Mouse (Mus musculus) cortical plate, adult 2 months (tissue): ENCODE results near the gene Adh6a. TPM values are rescaled to one million over a fixed set of nuclear protein-coding genes. Genes with fewer than 3 reads are reported as not detected.
"Not testable (repeated sequence)": the region's sequence is repeated elsewhere in the genome, so short reads cannot be mapped to it uniquely, and the experiment has no call there.

ENCODE experiments used
- H3K27ac ChIP-seq: fragments of 200-500 bp; 2 replicates; pipeline ENCODE4 v1.5.1; 2012; ENCODE audit warnings: low read length, control low read depth, inconsistent platforms; ENCODE audit not compliant: insufficient read depth
- H3K4me1 ChIP-seq: fragments of 200-500 bp; 2 replicates; pipeline ENCODE4 v1.6.1; 2011; ENCODE audit warnings: low read length; ENCODE audit not compliant: control insufficient read depth, insufficient read depth
- H3K4me3 ChIP-seq: fragments of 200-500 bp; 2 replicates; pipeline ENCODE4 v1.5.1; 2011; ENCODE audit warnings: mild to moderate bottlenecking, low read length, control low read depth; ENCODE audit not compliant: insufficient read depth
- CTCF ChIP-seq: fragments of 200-500 bp; IDR thresholded peaks from 2 replicates; pipeline ENCODE4 v1.5.1; 2011; ENCODE audit warnings: mild to moderate bottlenecking, control low read depth, low read length; ENCODE audit not compliant: insufficient read depth; ENCODE audit errors: extremely low read depth
- POLR2A ChIP-seq: fragments of 200-500 bp; IDR thresholded peaks from 2 replicates; pipeline ENCODE4 v1.6.1; 2011; ENCODE audit warnings: mild to moderate bottlenecking, low read length, control low read depth; ENCODE audit not compliant: insufficient read depth; ENCODE audit errors: extremely low read depth
- polyA plus RNA-seq: library from polyadenylated mRNA; depleted of rRNA; stranded (reverse); fragments of >200 nt; gene quantifications from 2 replicates; pipeline ENCODE4 v1.2.3, GENCODE M21; 2012; rRNA removed

The Adh6a gene
- polyA plus RNA-seq, 1 experiment, result not detected

DNA sequence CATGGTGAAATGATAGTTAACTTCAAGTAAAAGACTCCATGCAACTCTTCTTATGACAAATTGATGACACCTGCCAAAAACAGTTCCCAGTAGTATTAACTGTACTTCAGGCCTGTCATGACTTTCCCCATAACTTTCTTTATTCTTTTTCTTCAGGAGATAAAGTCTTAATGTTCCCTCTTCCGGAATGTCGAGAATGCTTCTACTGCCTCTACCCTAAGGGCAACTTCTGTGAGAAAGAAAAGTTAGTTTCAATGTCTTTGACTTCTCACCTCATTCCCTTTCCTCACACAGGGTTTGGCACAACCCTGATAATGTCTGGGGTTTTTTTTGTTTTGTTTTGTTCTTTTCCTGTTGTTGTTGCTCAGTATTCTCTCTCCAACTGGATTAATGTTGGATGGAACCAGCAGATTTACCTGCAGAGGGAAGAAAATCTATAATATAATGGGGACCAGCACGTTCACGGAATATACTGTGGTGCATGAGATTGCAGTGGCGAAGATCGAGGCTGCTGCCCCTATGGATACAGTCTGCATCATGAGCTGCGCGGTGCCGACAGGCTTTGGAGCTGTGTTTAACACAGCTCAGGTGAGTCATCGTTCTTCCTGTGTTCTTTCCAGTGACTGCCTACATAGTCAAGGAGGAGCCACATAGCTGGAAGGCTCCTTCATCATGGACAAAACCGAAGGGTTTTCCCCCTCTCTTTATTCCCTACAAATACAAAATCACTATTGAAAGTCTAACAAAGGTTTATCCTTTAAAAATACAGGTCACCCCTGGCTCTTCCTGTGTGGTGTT is 39.1 kb downstream of the Adh6a start:
- Histone ChIP-seq H3K4me3 (no peak overlapping the region), H3K27ac (no peak overlapping the region), H3K4me1 (no peaks in the 10 kb centered on the region)
- TF ChIP-seq POLR2A (no peak), CTCF (no peak)

DNA sequence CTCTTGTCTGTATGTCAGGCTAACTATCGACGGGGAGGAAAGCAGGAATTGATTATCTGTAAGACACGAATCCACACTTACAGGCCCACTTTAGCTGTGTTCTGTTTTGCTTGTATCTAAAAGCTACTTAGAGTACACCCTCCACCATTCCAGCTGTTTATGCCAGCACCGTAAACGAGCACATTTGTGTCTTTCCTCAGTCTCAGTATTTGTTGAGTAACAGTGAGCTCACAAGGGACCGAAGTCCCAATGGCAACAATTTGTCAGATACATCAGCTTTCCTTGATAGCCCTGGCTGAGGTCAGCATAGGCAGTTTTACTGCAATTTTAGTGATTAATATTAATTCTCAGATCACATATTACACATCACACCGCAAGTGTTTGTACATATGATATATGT is 45.8 kb downstream of the Adh6a start:
- no peak overlapping the region for H3K27ac ChIP-seq
- H3K4me1 ChIP-seq, result no peaks in the 10 kb centered on the region
- TF ChIP-seq POLR2A (no peak), CTCF (no peak)
- H3K4me3 ChIP-seq, result no peak overlapping the region

GRCm38 (mm10) chr3:138360721-138361120 is 47.6 kb downstream of the Adh6a start:
- Histone ChIP-seq H3K27ac (no peak overlapping the region), H3K4me1 (no peaks in the 10 kb centered on the region), H3K4me3 (no peak overlapping the region)
- TF ChIP-seq POLR2A, result no peak
- TF ChIP-seq CTCF, result no peak

GRCm38 (mm10) chr3:138362920-138363319 is 49.8 kb downstream of the Adh6a start:
- H3K27ac ChIP-seq, result no peak overlapping the region
- no peak overlapping the region for H3K4me3 ChIP-seq
- TF ChIP-seq POLR2A, result no peak
- no peak for TF ChIP-seq CTCF
- H3K4me1 ChIP-seq, result no peaks in the 10 kb centered on the region

- Histone ChIP-seq H3K27ac (no peak overlapping the region), H3K4me3 (no peak overlapping the region), H3K4me1 (no peaks in the 10 kb centered on the region)
- no peak for TF ChIP-seq POLR2A
- no peak for TF ChIP-seq CTCF
Measured at GRCm38 (mm10) chr3:138366181-138366580, 53.1 kb downstream of the Adh6a start.

DNA sequence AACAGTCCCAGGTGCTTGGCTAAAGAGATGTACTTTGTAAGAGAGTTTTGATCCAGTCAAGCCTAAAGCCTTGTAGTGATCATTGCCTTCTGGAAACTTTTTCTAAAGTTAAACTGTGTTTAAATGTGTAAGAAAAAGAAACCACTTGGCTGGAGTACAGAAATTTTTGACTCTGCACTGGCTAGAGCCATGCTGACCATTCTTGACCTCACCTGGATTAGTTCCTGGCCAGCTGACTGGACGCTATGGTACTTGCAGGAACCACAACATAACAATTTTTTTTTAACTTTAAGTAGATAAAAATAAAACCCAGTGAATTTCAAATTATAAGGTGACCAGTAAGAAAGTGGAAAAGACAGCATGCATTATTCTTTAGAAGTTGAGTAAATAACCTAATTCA is 56.5 kb downstream of the Adh6a start:
- TF ChIP-seq CTCF, result no peak
- Histone ChIP-seq H3K4me3 (no peak overlapping the region), H3K4me1 (no peaks in the 10 kb centered on the region), H3K27ac (no peak overlapping the region)

GRCm38 (mm10) chr3:138370289-138370688 is 57.2 kb downstream of the Adh6a start:
- H3K27ac ChIP-seq, H3K4me1 ChIP-seq, H3K4me3 ChIP-seq: not testable (repeated sequence)

DNA sequence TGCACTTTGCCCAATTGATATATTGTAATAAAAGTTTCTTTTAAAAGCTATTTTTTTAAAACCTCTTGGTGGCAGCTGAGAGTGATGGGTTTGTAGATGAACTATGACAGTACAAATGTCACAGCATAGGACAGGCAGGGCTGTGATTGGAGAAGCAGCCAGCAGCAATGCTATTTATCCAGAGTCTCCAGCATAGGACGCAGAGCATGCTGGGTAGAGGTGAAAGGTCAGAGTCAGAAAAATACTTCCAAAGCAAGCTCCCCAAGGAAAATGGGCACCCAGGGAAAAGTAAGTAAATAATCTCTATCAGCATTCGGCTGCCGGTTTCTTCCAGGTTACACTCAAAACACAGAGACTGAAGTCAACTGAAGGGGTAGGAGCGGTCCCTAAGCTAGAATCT is 60.8 kb downstream of the Adh6a start:
- Histone ChIP-seq H3K4me1 (no peaks in the 10 kb centered on the region), H3K4me3 (no peak overlapping the region), H3K27ac (no peak overlapping the region)
- TF ChIP-seq POLR2A, result no peak
- TF ChIP-seq CTCF, result no peak

- Histone ChIP-seq H3K4me1 (no peaks in the 10 kb centered on the region), H3K4me3 (no peak overlapping the region), H3K27ac (no peak overlapping the region)
- TF ChIP-seq CTCF (no peak), POLR2A (no peak)
Measured at GRCm38 (mm10) chr3:138375148-138375547, 62.1 kb downstream of the Adh6a start.

Other genes starting within 250 kb of the Adh6a start
- 0.98 and 1.2 TPM in 2 replicates for gene 1110002E22Rik, start 248.2 kb upstream of the Adh6a start, polyA plus RNA-seq
- gene Gm5105, start 245.9 kb upstream of the Adh6a start, polyA plus RNA-seq, result 0.42 and 0.61 TPM in 2 replicates
- 6.7 and 9.0 TPM in 2 replicates for gene Trmt10a, start 169.8 kb upstream of the Adh6a start, polyA plus RNA-seq
- 7.5 and 7.7 TPM in 2 replicates for gene Mttp, start 168.3 kb upstream of the Adh6a start, polyA plus RNA-seq
- gene 4930579F01Rik, start 119.5 kb upstream of the Adh6a start, polyA plus RNA-seq, result not detected in 2 replicates
- gene Adh7, start 95.5 kb upstream of the Adh6a start, polyA plus RNA-seq, result 0.02 and 0.04 TPM in 2 replicates
- gene Adh1, start 52.3 kb upstream of the Adh6a start, polyA plus RNA-seq, result 1.2 and 1.4 TPM in 2 replicates
- gene Adh6b, start 28.5 kb downstream of the Adh6a start, polyA plus RNA-seq, result not detected in 2 replicates
- gene Adh4, start 102.2 kb downstream of the Adh6a start, polyA plus RNA-seq, result not detected in 2 replicates
- gene Adh5, start 129.8 kb downstream of the Adh6a start, polyA plus RNA-seq, result 64.2 and 64.3 TPM in 2 replicates
- gene Metap1, start 176.2 kb downstream of the Adh6a start, polyA plus RNA-seq, result 43.0 and 43.7 TPM in 2 replicates
- 146 and 158 TPM in 2 replicates for gene Eif4e, start 212.9 kb downstream of the Adh6a start, polyA plus RNA-seq